Mouse (Mus musculus) ES-E14 (cell line): ENCODE results near the gene Psors1c2. TPM values are rescaled to one million over a fixed set of nuclear protein-coding genes. Genes with fewer than 3 reads are reported as not detected.

Source experiments
- DNase-seq: peaks from one replicate; pipeline ENCODE4 v3.0.0-alpha.2; 2013; ENCODE audit warnings: low read depth, low spot score
- H3K27ac ChIP-seq: 2 replicates; pipeline ENCODE4 v1.5.1; 2012; ENCODE audit warnings: low read depth, mild to moderate bottlenecking, low read length, moderate library complexity, mixed read lengths; ENCODE audit not compliant: poor library complexity, insufficient read depth, severe bottlenecking
- H3K36me3 ChIP-seq: 2 replicates; pipeline ENCODE4 v1.6.1; 2012; ENCODE audit warnings: mild to moderate bottlenecking, low read length, moderate library complexity, mixed read lengths; ENCODE audit not compliant: control insufficient read depth, poor library complexity, insufficient read depth, severe bottlenecking
- H3K4me1 ChIP-seq, 2 experiments: fragments of 150-350 bp in 1 of 2; sonication (generic) in 1 of 2; 2 replicates each; pipeline ENCODE4 v1.6.1; 2012; ENCODE audit warnings: low read length in 2 of 2, mild to moderate bottlenecking in 1 of 2, mixed read lengths in 1 of 2; ENCODE audit not compliant: control insufficient read depth in 2 of 2, insufficient read depth in 2 of 2, poor library complexity in 1 of 2
- H3K4me3 ChIP-seq, 2 experiments: fragments of 150-350 bp in 1 of 2; sonication (generic) in 1 of 2; 2 replicates each; pipeline ENCODE4 v1.5.1; 2012; ENCODE audit warnings: low read length in 2 of 2, low read depth in 1 of 2, mild to moderate bottlenecking in 1 of 2, mixed read lengths in 1 of 2; ENCODE audit not compliant: insufficient read depth in 1 of 2, poor library complexity in 1 of 2, severe bottlenecking in 1 of 2
- H3K9ac ChIP-seq: 2 replicates; pipeline ENCODE4 v1.6.1; 2012; ENCODE audit warnings: low read depth, mild to moderate bottlenecking, low read length, mixed read lengths; ENCODE audit not compliant: poor library complexity, insufficient read depth, severe bottlenecking
- H3K9me3 ChIP-seq: fragments of 150-350 bp; sonication (generic); 2 replicates; pipeline ENCODE4 v1.6.1; 2012; ENCODE audit warnings: low read depth, mild to moderate bottlenecking, low read length; ENCODE audit not compliant: control insufficient read depth, insufficient read depth
- CHD2 ChIP-seq: IDR thresholded peaks from 2 replicates; pipeline ENCODE4 v1.6.1; 2014; ENCODE audit warnings: mild to moderate bottlenecking, low read depth, low read length, inconsistent platforms
- HCFC1 ChIP-seq: IDR thresholded peaks from 2 replicates; pipeline ENCODE4 v1.6.1; 2012; ENCODE audit warnings: low read length, inconsistent platforms, borderline replicate concordance; ENCODE audit not compliant: insufficient read depth
- MAFK ChIP-seq: IDR thresholded peaks from 2 replicates; pipeline ENCODE4 v1.6.1; 2014; ENCODE audit warnings: mild to moderate bottlenecking, low read depth, low read length, inconsistent platforms; ENCODE audit not compliant: insufficient read depth
- ZC3H11A ChIP-seq: IDR thresholded peaks from 2 replicates; pipeline ENCODE4 v1.6.1; 2012; ENCODE audit warnings: low read depth, mild to moderate bottlenecking, inconsistent platforms, low read length, borderline replicate concordance
- ZNF384 ChIP-seq: IDR thresholded peaks from 2 replicates; pipeline ENCODE4 v1.6.1; 2012; ENCODE audit warnings: low read depth, low read length, inconsistent platforms
- in situ Hi-C, 2 experiments: fragments of 600-800 bp; cut with MboI; formaldehyde crosslinking; loops; one replicate each; pipeline ENCODE4 v1.15.1; 2025; ENCODE audit warnings: low sequenced_read_pairs in 2 of 2, inconsistent platforms in 1 of 2; ENCODE audit not compliant: unreplicated experiment in 2 of 2
- total RNA-seq: library from RNA; depleted of rRNA; stranded (reverse); fragments of 300-350 nt; gene quantifications from 2 replicates; pipeline ENCODE4 v1.2.3, GENCODE M21; 2012

Psors1c2 gene
- total RNA-seq, 1 experiment = 8.9 TPM

DNA sequence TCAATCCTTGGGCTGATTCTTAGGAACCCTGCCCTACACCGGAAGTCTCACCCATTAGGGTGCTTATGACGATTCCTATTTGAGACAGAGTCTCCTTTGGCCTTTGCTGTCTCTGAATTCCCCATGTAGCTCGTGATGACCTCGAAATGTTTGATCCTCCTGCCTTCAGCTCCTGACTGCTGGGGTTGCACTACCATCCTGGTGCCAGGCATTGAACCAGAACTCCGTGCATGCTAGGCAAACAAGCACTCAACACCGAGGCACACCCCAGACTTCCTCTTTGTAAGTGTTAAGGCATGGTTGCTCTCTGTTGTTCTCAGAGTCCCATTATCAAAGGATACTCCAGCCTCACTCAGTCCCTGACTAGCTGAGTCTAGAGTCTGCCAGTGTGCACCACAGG is 11.0 kb downstream of the Psors1c2 start:
- H3K9me3 ChIP-seq = no peaks in the 10 kb centered on the region
- peak overlapping the region; percentile 73; the same call in 1 of the 2 replicates for H3K27ac ChIP-seq
- H3K36me3 ChIP-seq = no peaks in the 10 kb centered on the region
- DNase-seq = no peak
- in situ Hi-C loops = no loop called here
- TF ChIP-seq ZNF384 (no peak), HCFC1 (no peak), ZC3H11A (no peak), CHD2 (no peak), MAFK (no peak)
- H3K9ac ChIP-seq = no peak overlapping the region
- H3K4me3 ChIP-seq = no peak overlapping the region
- peaks cover 8 to 26% of the 10 kb centered on the region in 2 experiments; a peak in 3 of 4 replicates for H3K4me1 ChIP-seq

DNA sequence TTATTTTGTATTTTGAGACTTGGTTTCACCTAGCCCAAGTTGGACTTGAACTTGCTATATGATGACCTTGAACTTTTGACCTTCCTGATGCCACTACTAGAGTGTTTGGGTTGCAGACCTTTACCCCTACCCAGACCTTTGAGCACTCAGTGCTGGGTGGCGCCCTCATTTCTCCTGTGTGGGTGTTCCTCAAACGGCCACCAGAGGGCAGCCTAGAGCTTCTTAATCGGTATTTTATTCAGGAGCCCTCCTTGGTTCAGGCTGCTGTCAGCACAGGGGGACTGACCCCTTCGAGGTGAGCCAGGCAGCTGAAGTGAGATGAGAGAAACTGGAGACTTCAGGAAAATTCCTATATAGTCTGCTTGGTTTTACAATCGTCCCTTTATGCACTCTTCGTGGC is 11.7 kb downstream of the Psors1c2 start:
- no peak overlapping the region for H3K4me3 ChIP-seq
- TF ChIP-seq MAFK = no peak
- TF ChIP-seq ZNF384 = no peak
- no peak for TF ChIP-seq CHD2
- TF ChIP-seq HCFC1 = no peak; the same call in 1 of the 2 replicates
- TF ChIP-seq ZC3H11A = no peak
- in situ Hi-C loops = no loop called here
- H3K36me3 ChIP-seq = no peaks in the 10 kb centered on the region
- no peak overlapping the region for H3K9ac ChIP-seq
- DNase-seq = peak; percentile 84
- peaks cover 8 to 25% of the 10 kb centered on the region in 2 experiments; a peak in 3 of 4 replicates for H3K4me1 ChIP-seq
- no peak overlapping the region; the same call in 1 of the 2 replicates for H3K27ac ChIP-seq
- H3K9me3 ChIP-seq = no peaks in the 10 kb centered on the region

DNA sequence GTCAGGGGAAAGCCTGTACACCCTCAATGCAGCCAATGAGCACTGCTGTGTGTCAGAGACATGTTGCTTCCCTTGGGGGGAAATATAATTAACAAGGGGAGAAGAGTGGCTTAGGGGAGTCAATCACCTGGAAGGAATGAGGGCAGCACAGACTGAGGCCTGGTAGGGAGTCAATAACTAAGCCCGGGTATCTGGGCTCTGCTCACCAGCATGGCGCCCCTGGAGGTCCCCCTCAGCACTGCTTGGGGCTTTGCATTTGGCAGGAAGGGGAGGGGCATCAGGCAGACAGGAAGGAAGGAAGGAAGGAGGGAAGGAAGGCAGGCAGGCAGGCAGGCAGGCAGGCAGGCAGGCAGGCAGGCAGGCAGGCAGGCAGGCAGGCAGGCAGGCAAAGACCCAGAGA is 14.5 kb downstream of the Psors1c2 start:
- peak overlapping the region; percentile 23; the same call in 1 of the 2 replicates for H3K9ac ChIP-seq

DNA sequence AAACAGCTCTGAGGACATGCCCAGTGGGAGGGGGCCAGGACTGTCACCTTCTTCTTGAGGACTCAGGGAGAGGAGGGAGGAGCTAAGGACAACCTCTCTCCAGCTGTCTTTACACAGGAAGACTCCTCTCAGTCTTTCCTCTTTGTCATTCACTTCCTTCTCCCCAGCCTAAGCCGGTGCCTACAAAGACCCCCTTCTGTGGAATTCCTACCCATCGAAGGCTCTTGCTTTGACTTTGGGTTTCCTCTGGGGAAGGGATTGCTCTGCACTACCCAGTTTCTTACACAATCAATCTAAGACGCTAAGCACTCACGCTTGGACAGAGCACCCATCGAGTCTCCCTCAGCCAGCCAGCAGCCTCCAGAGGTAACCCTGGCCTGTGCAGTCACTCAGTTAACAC is 15.6 kb downstream of the Psors1c2 start:
- in situ Hi-C loops = no loop called here
- DNase-seq = no peak
- no peaks in the 10 kb centered on the region for H3K9me3 ChIP-seq
- H3K9ac ChIP-seq = no peak overlapping the region
- TF ChIP-seq ZNF384 (no peak), MAFK (no peak), HCFC1 (no peak), CHD2 (no peak), ZC3H11A (no peak)
- peaks cover 6 to 28% of the 10 kb centered on the region in 2 experiments; a peak in 2 of 4 replicates for H3K4me1 ChIP-seq
- peak overlapping the region; percentile 40; the same call in 1 of the 2 replicates for H3K27ac ChIP-seq
- H3K4me3 ChIP-seq = no peak overlapping the region; a peak in 1 of 4 replicates
- no peaks in the 10 kb centered on the region for H3K36me3 ChIP-seq

More for the DNA sequence above, 14.5 kb downstream of the Psors1c2 start:
- Histone ChIP-seq H3K4me1 (peaks cover 8 to 32% of the 10 kb centered on the region in 2 experiments; a peak in 3 of 4 replicates), H3K9me3 (no peaks in the 10 kb centered on the region), H3K4me3 (peak overlapping the region in 1 of 2 experiments; percentile 18; a peak in 1 of 4 replicates), H3K27ac (peak overlapping the region; percentile 0; the same call in 1 of the 2 replicates), H3K36me3 (no peaks in the 10 kb centered on the region)
- DNase-seq = no peak
- TF ChIP-seq MAFK = no peak
- TF ChIP-seq ZNF384 = no peak
- no peak for TF ChIP-seq HCFC1
- no peak for TF ChIP-seq CHD2
- TF ChIP-seq ZC3H11A = no peak
- in situ Hi-C loops = no loop called here
